Mouse (Mus musculus) myocyte (in vitro differentiated cells): ENCODE results near the gene Lpin2. TPM values are rescaled to one million over a fixed set of nuclear protein-coding genes. Genes with fewer than 3 reads are reported as not detected.

Source experiments
- H3K27me3 ChIP-seq: one replicate; pipeline ENCODE4 v1.6.1; 2011; ENCODE audit not compliant: control insufficient read depth, insufficient read depth, insufficient read length
- H3K36me3 ChIP-seq: one replicate; pipeline ENCODE4 v1.6.1; 2011; ENCODE audit not compliant: control insufficient read depth, insufficient read depth
- H3K4me2 ChIP-seq: one replicate; pipeline ENCODE4 v1.6.1; 2011; ENCODE audit warnings: low read depth, control low read depth
- H3K4me3 ChIP-seq: one replicate; pipeline ENCODE4 v1.5.1; 2011; ENCODE audit warnings: mild to moderate bottlenecking, control low read depth, moderate library complexity
- H3K79me2 ChIP-seq: one replicate; pipeline ENCODE4 v1.6.1; 2011; ENCODE audit not compliant: control insufficient read depth, insufficient read depth
- H3ac ChIP-seq: one replicate; pipeline ENCODE4 v1.6.1; 2011; ENCODE audit not compliant: control insufficient read depth, insufficient read length
- CEBPB ChIP-seq: IDR thresholded peaks from 2 replicates; pipeline ENCODE4 v1.6.1; 2011; ENCODE audit warnings: mild to moderate bottlenecking, moderate library complexity; ENCODE audit not compliant: poor library complexity, insufficient read depth, severe bottlenecking
- E2F4 ChIP-seq: IDR thresholded peaks from one replicate; pipeline ENCODE4 v1.6.1; 2011; ENCODE audit warnings: mild to moderate bottlenecking, control low read depth, moderate library complexity; ENCODE audit not compliant: insufficient read depth
- MAX ChIP-seq: IDR thresholded peaks from one replicate; pipeline ENCODE4 v1.6.1; 2011; ENCODE audit warnings: low read depth, mild to moderate bottlenecking, control low read depth
- MYOD1 ChIP-seq, 3 experiments: IDR thresholded peaks; one replicate each; pipeline ENCODE4 v1.6.1; 2011; ENCODE audit warnings: control low read depth in 2 of 3, low read depth in 2 of 3, mild to moderate bottlenecking in 2 of 3, moderate library complexity in 1 of 3; ENCODE audit not compliant: insufficient read length in 2 of 3, control insufficient read depth in 1 of 3
- MYOG ChIP-seq, 3 experiments: IDR thresholded peaks; one replicate each; pipeline ENCODE4 v1.6.1; 2011; ENCODE audit warnings: control low read depth in 2 of 3, low read depth in 2 of 3, mild to moderate bottlenecking in 2 of 3; ENCODE audit not compliant: insufficient read length in 2 of 3, control insufficient read depth in 1 of 3, insufficient read depth in 1 of 3
- POLR2A ChIP-seq: IDR thresholded peaks from one replicate; pipeline ENCODE4 v1.6.1; 2011; ENCODE audit warnings: low read depth, mild to moderate bottlenecking, control low read depth, moderate library complexity; ENCODE audit not compliant: insufficient read length
- POLR2AphosphoS2 ChIP-seq: IDR thresholded peaks from one replicate; pipeline ENCODE4 v1.6.1; 2011; ENCODE audit warnings: low read depth, control low read depth; ENCODE audit not compliant: insufficient read length
- REST ChIP-seq: IDR thresholded peaks from one replicate; pipeline ENCODE4 v1.6.1; 2011; ENCODE audit warnings: mild to moderate bottlenecking, control low read depth, moderate library complexity; ENCODE audit not compliant: insufficient read depth, insufficient read length
- SRF ChIP-seq: IDR thresholded peaks from one replicate; pipeline ENCODE4 v1.6.1; 2011; ENCODE audit warnings: low read depth; ENCODE audit not compliant: control insufficient read depth, insufficient read length
- TCF12 ChIP-seq: IDR thresholded peaks from one replicate; pipeline ENCODE4 v1.6.1; 2011; ENCODE audit warnings: mild to moderate bottlenecking, control low read depth; ENCODE audit not compliant: poor library complexity, insufficient read depth, severe bottlenecking
- TCF3 ChIP-seq: IDR thresholded peaks from one replicate; pipeline ENCODE4 v1.6.1; 2011; ENCODE audit warnings: low read depth, control low read depth; ENCODE audit not compliant: insufficient read length
- USF1 ChIP-seq: IDR thresholded peaks from one replicate; pipeline ENCODE4 v1.6.1; 2011; ENCODE audit warnings: low read depth, mild to moderate bottlenecking, control low read depth, moderate library complexity
- polyA plus RNA-seq: library from polyadenylated mRNA; unstranded; fragments of >200 nt; fragmentation: generic; extraction: Trizol; gene quantifications from one replicate; pipeline ENCODE4 v1.2.1, GENCODE M21; 2012; ENCODE audit warnings: missing spikeins

Gene Lpin2
- polyA plus RNA-seq, 1 experiment: 6.4 TPM

DNA sequence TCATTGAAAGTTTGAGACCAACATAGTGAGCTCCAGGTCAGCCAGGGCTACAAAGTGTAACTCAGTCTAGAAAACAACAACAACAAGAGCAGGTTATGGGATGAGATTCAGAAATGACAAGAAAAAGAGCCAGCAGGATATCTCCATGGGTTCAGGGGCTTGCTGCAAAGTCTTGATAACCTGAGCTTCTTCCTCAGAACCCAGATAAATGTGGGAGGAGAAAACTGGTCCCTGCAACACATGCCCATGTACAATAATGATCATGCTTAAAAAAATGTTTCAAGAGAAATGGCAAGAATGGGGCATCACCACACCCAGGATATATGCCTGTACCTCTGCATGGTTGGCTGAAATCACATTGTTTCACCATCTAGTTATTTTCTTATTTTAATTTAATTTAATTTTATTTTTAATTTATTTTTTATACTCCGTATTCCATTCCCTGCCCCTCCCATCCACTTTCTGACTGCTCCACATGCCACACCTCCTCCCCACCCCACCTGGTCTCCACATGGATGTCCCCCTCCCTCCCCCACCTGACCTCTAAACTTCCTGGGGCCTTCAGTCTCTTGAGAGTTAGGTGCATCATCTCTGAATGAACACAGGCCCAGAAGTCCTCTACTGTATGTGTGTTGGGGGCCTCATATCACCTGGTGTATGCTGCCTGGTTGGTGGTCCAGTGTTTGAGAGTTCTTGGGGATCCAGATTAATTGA is 37.0 kb upstream of the Lpin2 start:
- H3K36me3 ChIP-seq: no peaks in the 10 kb centered on the region
- H3K27me3 ChIP-seq: no peaks in the 10 kb centered on the region
- no peaks in the 10 kb centered on the region for H3K79me2 ChIP-seq
- no peak overlapping the region for H3ac ChIP-seq
- TF ChIP-seq CEBPB: no peak
- no peak for TF ChIP-seq MYOG (IDR thresholded peaks at IDR 0.05; ENCODE audit: control insufficient read depth in 1 of 3, insufficient read depth in 1 of 3, insufficient read length in 2 of 3, low read depth in 2 of 3)
- no peak for TF ChIP-seq SRF
- no peak for TF ChIP-seq MYOD1 (IDR thresholded peaks at IDR 0.05; ENCODE audit: control insufficient read depth in 1 of 3, insufficient read length in 2 of 3, low read depth in 2 of 3)
- no peak for TF ChIP-seq REST
- TF ChIP-seq MAX: no peak
- no peak overlapping the region for H3K4me3 ChIP-seq
- no peak overlapping the region for H3K4me2 ChIP-seq

GRCm38 (mm10) chr17:71153356-71153755 is 29.0 kb upstream of the Lpin2 start:
- Histone ChIP-seq H3K4me3 (no peak overlapping the region), H3K27me3 (no peaks in the 10 kb centered on the region), H3K4me2 (no peak overlapping the region), H3K79me2 (no peaks in the 10 kb centered on the region), H3K36me3 (no peaks in the 10 kb centered on the region), H3ac (no peak overlapping the region)
- TF ChIP-seq POLR2AphosphoS2: no peak
- TF ChIP-seq E2F4: no peak

DNA sequence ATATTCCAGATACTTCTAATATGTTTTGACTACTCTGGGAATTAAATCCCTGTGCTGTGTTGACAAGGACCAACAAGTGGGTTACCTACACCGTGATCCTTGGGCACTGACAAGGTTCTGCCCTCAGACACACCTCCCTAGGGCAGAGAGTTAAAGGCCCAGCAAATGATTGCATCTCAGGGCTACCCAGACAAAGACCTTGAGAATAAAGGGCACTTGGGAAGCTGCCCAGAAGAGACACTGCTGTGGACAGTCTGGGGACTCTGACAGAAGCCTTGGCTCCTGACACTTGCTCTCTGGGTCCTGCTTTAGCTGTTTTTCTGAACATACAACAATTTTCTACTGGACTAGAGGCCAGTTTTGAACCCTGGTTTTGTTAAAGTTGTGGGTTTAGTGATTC is 27.1 kb upstream of the Lpin2 start:
- no peaks in the 10 kb centered on the region for H3K27me3 ChIP-seq
- H3K36me3 ChIP-seq: no peaks in the 10 kb centered on the region
- H3ac ChIP-seq: no peak overlapping the region
- TF ChIP-seq SRF: no peak
- H3K4me2 ChIP-seq: no peak overlapping the region
- no peaks in the 10 kb centered on the region for H3K79me2 ChIP-seq
- no peak overlapping the region for H3K4me3 ChIP-seq

DNA sequence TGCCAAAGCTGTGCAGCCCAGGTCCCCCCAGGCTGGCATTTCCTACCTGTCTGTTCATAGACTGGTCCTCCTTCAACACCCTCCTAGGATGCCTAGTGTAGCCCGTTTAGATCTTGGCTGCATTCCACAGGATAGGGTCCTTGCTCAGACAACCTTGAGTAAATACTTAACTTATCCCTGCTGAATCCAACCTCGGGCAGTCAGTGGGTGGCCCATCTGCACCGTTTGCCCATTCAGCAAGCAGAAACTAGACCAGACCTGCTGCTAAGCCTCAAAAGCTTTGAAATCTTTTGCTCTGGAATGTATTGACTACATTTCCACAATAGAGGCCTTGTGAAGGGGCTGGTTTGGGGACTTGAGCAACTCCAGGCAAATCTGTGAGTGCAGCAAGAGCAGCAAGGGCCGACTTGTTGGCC is 23.2 kb upstream of the Lpin2 start:
- no peak overlapping the region for H3K4me2 ChIP-seq
- TF ChIP-seq MAX (no peak), CEBPB (no peak), REST (no peak), SRF (no peak), POLR2AphosphoS2 (no peak), MYOD1 (IDR thresholded peaks at IDR 0.05; ENCODE audit: control insufficient read depth in 1 of 3, insufficient read length in 2 of 3, low read depth in 2 of 3) (no peak), MYOG (IDR thresholded peaks at IDR 0.05; ENCODE audit: control insufficient read depth in 1 of 3, insufficient read depth in 1 of 3, insufficient read length in 2 of 3, low read depth in 2 of 3) (no peak), E2F4 (no peak), POLR2A (no peak), TCF12 (no peak), TCF3 (no peak), USF1 (no peak)
- no peak overlapping the region for H3ac ChIP-seq
- no peaks in the 10 kb centered on the region for H3K79me2 ChIP-seq
- H3K27me3 ChIP-seq: no peaks in the 10 kb centered on the region
- H3K4me3 ChIP-seq: no peak overlapping the region
- no peaks in the 10 kb centered on the region for H3K36me3 ChIP-seq

GRCm38 (mm10) chr17:71159720-71160119 is 22.6 kb upstream of the Lpin2 start:
- Histone ChIP-seq H3K79me2 (no peaks in the 10 kb centered on the region), H3ac (no peak overlapping the region), H3K4me3 (no peak overlapping the region), H3K4me2 (no peak overlapping the region), H3K36me3 (no peaks in the 10 kb centered on the region), H3K27me3 (no peaks in the 10 kb centered on the region)
- TF ChIP-seq SRF (no peak), TCF12 (no peak), CEBPB (no peak), TCF3 (no peak), POLR2AphosphoS2 (no peak), E2F4 (no peak), MYOG (IDR thresholded peaks at IDR 0.05; ENCODE audit: control insufficient read depth in 1 of 3, insufficient read depth in 1 of 3, insufficient read length in 2 of 3, low read depth in 2 of 3) (no peak), REST (no peak), MYOD1 (IDR thresholded peaks at IDR 0.05; ENCODE audit: control insufficient read depth in 1 of 3, insufficient read length in 2 of 3, low read depth in 2 of 3) (no peak), MAX (no peak), POLR2A (no peak), USF1 (no peak)
